Mouse (Mus musculus) heart, embryonic 10.5 days (tissue): Measurements from ENCODE around the gene Imp4. TPM values are rescaled to one million over a fixed set of nuclear protein-coding genes. Genes with fewer than 3 reads are reported as not detected.
A peak's percentile ranks its signal among the peaks of the same experiment; 100 is the strongest.

Experiments used
- DNase-seq: peaks from one replicate; pipeline ENCODE4 v3.0.0-alpha.2; 2017; ENCODE audit warnings: low spot score
- H3K27ac ChIP-seq: fragments of 300-500 bp; sonication (generic); 2 replicates; pipeline ENCODE4 v1.5.1; 2016; ENCODE audit warnings: mild to moderate bottlenecking
- H3K27me3 ChIP-seq: fragments of 300-500 bp; sonication (generic); 2 replicates; pipeline ENCODE4 v1.6.1; 2016; ENCODE audit warnings: mild to moderate bottlenecking; ENCODE audit not compliant: poor library complexity, insufficient read depth, severe bottlenecking
- H3K36me3 ChIP-seq: fragments of 300-500 bp; sonication (generic); 2 replicates; pipeline ENCODE4 v1.6.1; 2016; ENCODE audit warnings: mild to moderate bottlenecking, moderate library complexity
- H3K4me1 ChIP-seq: fragments of 300-500 bp; sonication (generic); 2 replicates; pipeline ENCODE4 v1.6.1; 2016; ENCODE audit warnings: mild to moderate bottlenecking
- H3K4me3 ChIP-seq: fragments of 300-500 bp; sonication (generic); 2 replicates; pipeline ENCODE4 v1.5.1; 2016; ENCODE audit warnings: mild to moderate bottlenecking, moderate library complexity
- H3K9me3 ChIP-seq: fragments of 300-500 bp; sonication (generic); 2 replicates; pipeline ENCODE4 v1.6.1; 2016; ENCODE audit warnings: mild to moderate bottlenecking, moderate library complexity
- WGBS: fragments of 180-500 bp; shearing (Covaris S2); methylation state at CpG from one replicate; pipeline ENCODE4 v1.1.7; 2016; 5-methylcytosine and 5-hydroxymethylcytosine counted together
- polyA plus RNA-seq: library from polyadenylated mRNA; unstranded; fragments of >200 nt; fragmentation: Nextera tagmentation; extraction: Ambion mirVana; gene quantifications from 2 replicates; pipeline ENCODE4 v1.2.1, GENCODE M21; 2016

Gene Imp4
- polyA plus RNA-seq, 1 experiment from 2014 or later = 113 TPM

- Histone ChIP-seq H3K27me3 (peaks cover 21% of the 10 kb centered on the region), H3K36me3 (no peaks in the 10 kb centered on the region), H3K27ac (no peak overlapping the region), H3K4me3 (no peak overlapping the region), H3K9me3 (no peaks in the 10 kb centered on the region), H3K4me1 (peaks cover 15% of the 10 kb centered on the region)
- WGBS = 63% methylated on average over 3 of the region's 3 CpGs
- DNase-seq = no peak
Observed at GRCm38 (mm10) chr1:34468051-34468450, 28.4 kb downstream of the Imp4 start.

GRCm38 (mm10) chr1:34468500-34468899 lies 28.8 kb downstream of the Imp4 start:
- WGBS = 84% methylated on average over 4 of the region's 4 CpGs
- Histone ChIP-seq H3K4me3 (no peak overlapping the region), H3K36me3 (no peaks in the 10 kb centered on the region), H3K27me3 (peaks cover 23% of the 10 kb centered on the region), H3K4me1 (peaks cover 18% of the 10 kb centered on the region), H3K9me3 (no peaks in the 10 kb centered on the region), H3K27ac (no peak overlapping the region)
- DNase-seq = no peak

- no peak overlapping the region for H3K4me3 ChIP-seq
- no peaks in the 10 kb centered on the region for H3K9me3 ChIP-seq
- H3K27me3 ChIP-seq = peaks cover 29% of the 10 kb centered on the region
- WGBS = 65% methylated on average over 5 of the region's 5 CpGs
- no peak overlapping the region for H3K27ac ChIP-seq
- H3K4me1 ChIP-seq = peaks cover 18% of the 10 kb centered on the region
- H3K36me3 ChIP-seq = no peaks in the 10 kb centered on the region
- no peak for DNase-seq
Observed at GRCm38 (mm10) chr1:34469801-34470200, 30.1 kb downstream of the Imp4 start.

- Histone ChIP-seq H3K4me1 (peaks cover 18% of the 10 kb centered on the region), H3K36me3 (no peaks in the 10 kb centered on the region), H3K27ac (peak overlapping the region; percentile 78), H3K4me3 (peak overlapping the region; percentile 72), H3K9me3 (no peaks in the 10 kb centered on the region), H3K27me3 (peaks cover 32% of the 10 kb centered on the region)
- WGBS = under 1% methylated on average over 42 of the region's 43 CpGs
- no peak for DNase-seq
Observed at GRCm38 (mm10) chr1:34472427-34473300, 33.0 kb downstream of the Imp4 start.

GRCm38 (mm10) chr1:34478891-34479655 lies 39.4 kb downstream of the Imp4 start:
- Histone ChIP-seq H3K27me3 (0 out of 2 replicates have a peak, but pooled peaks cover 4% of the 10 kb centered on the region), H3K27ac (peak overlapping the region; percentile 70), H3K4me3 (peak overlapping the region; percentile 24), H3K4me1 (peaks cover 17% of the 10 kb centered on the region), H3K36me3 (no peaks in the 10 kb centered on the region), H3K9me3 (no peaks in the 10 kb centered on the region)
- DNase-seq = peak; percentile 77
- 20% methylated on average over 11 of the region's 11 CpGs for WGBS

GRCm38 (mm10) chr1:34480801-34481200 lies 41.1 kb downstream of the Imp4 start:
- no peaks in the 10 kb centered on the region for H3K36me3 ChIP-seq
- 51% methylated on average over 5 of the region's 5 CpGs for WGBS

GRCm38 (mm10) chr1:34481920-34482669 lies 42.4 kb downstream of the Imp4 start:
- no peak overlapping the region for H3K27ac ChIP-seq
- no peaks in the 10 kb centered on the region for H3K36me3 ChIP-seq
- no peaks in the 10 kb centered on the region for H3K27me3 ChIP-seq
- H3K4me3 ChIP-seq = no peak overlapping the region
- H3K4me1 ChIP-seq = peaks cover 22% of the 10 kb centered on the region
- DNase-seq = no peak
- 69% methylated on average over 5 of the region's 5 CpGs for WGBS
- no peaks in the 10 kb centered on the region for H3K9me3 ChIP-seq

More at GRCm38 (mm10) chr1:34480801-34481200, 41.1 kb downstream of the Imp4 start:
- Histone ChIP-seq H3K9me3 (no peaks in the 10 kb centered on the region), H3K4me3 (no peak overlapping the region), H3K27ac (no peak overlapping the region), H3K27me3 (0 out of 2 replicates have a peak, but pooled peaks cover 3% of the 10 kb centered on the region), H3K4me1 (peaks cover 22% of the 10 kb centered on the region)
- DNase-seq = no peak

- Histone ChIP-seq H3K27ac (no peak overlapping the region), H3K27me3 (no peaks in the 10 kb centered on the region), H3K9me3 (no peaks in the 10 kb centered on the region), H3K4me1 (peaks cover 11% of the 10 kb centered on the region), H3K36me3 (no peaks in the 10 kb centered on the region), H3K4me3 (no peak overlapping the region)
- WGBS = 60% methylated on average over 10 of the region's 10 CpGs
- no peak for DNase-seq
Observed at GRCm38 (mm10) chr1:34484470-34484869, 44.8 kb downstream of the Imp4 start.

GRCm38 (mm10) chr1:34485461-34486188 lies 46.0 kb downstream of the Imp4 start:
- no peak for DNase-seq
- peaks cover 6% of the 10 kb centered on the region for H3K4me1 ChIP-seq
- no peak overlapping the region; the same call in 1 of the 2 replicates for H3K27ac ChIP-seq
- H3K9me3 ChIP-seq = no peaks in the 10 kb centered on the region
- H3K4me3 ChIP-seq = peak overlapping the region; percentile 54
- WGBS = 7% methylated on average over 25 of the region's 25 CpGs
- H3K36me3 ChIP-seq = no peaks in the 10 kb centered on the region
- H3K27me3 ChIP-seq = no peaks in the 10 kb centered on the region

- 88% methylated on average over 3 of the region's 3 CpGs for WGBS
- Histone ChIP-seq H3K27me3 (no peaks in the 10 kb centered on the region), H3K27ac (no peak overlapping the region), H3K36me3 (no peaks in the 10 kb centered on the region), H3K4me1 (peaks cover 6% of the 10 kb centered on the region), H3K4me3 (no peak overlapping the region), H3K9me3 (no peaks in the 10 kb centered on the region)
- no peak for DNase-seq
Observed at GRCm38 (mm10) chr1:34487383-34487782, 47.7 kb downstream of the Imp4 start.

GRCm38 (mm10) chr1:34489852-34490541 lies 50.3 kb downstream of the Imp4 start:
- no peaks in the 10 kb centered on the region for H3K36me3 ChIP-seq
- DNase-seq = no peak
- peaks cover 6% of the 10 kb centered on the region for H3K4me1 ChIP-seq
- no peaks in the 10 kb centered on the region for H3K27me3 ChIP-seq
- no peak overlapping the region for H3K27ac ChIP-seq
- no peaks in the 10 kb centered on the region for H3K9me3 ChIP-seq
- WGBS = 86% methylated on average over 6 of the region's 6 CpGs
- no peak overlapping the region for H3K4me3 ChIP-seq

- Histone ChIP-seq H3K9me3 (no peaks in the 10 kb centered on the region), H3K27ac (no peak overlapping the region), H3K4me1 (no peaks in the 10 kb centered on the region), H3K36me3 (no peaks in the 10 kb centered on the region), H3K4me3 (no peak overlapping the region), H3K27me3 (no peaks in the 10 kb centered on the region)
- 78% methylated on average over 4 of the region's 4 CpGs for WGBS
- DNase-seq = no peak
Observed at GRCm38 (mm10) chr1:34491480-34491879, 51.8 kb downstream of the Imp4 start.
